Mouse (Mus musculus): Measurements from ENCODE around the gene Zcchc14. TPM values are rescaled to one million over a fixed set of nuclear protein-coding genes. Genes with fewer than 3 reads are reported as not detected.

The Zcchc14 gene
- total RNA-seq, 1 experiment from 2014 or later, result not detected

DNA sequence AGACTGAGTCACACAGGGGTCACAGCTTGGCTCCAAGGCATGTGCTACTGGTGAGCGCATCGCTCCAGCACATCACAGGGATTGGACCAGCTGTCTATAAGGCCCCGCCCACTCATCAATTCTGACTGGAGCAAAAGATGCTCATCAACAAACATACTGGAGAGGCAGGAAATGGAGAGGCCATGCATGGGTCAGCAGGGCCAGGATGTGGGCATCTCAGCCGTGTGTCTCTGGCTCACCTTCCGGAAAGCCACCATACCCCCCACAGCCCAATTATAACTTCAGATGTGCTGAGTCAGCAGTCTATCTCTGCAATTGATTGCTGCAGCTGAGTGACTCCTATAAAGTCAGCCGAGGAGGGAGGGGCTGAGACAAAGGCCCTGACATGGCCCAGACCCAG is 84.4 kb downstream of the Zcchc14 start:
- no peak for ATAC-seq (replicated peaks; ENCODE audit: insufficient number of reproducible peaks, low FRiP score, low TSS enrichment, poor library complexity, severe bottlenecking)

DNA sequence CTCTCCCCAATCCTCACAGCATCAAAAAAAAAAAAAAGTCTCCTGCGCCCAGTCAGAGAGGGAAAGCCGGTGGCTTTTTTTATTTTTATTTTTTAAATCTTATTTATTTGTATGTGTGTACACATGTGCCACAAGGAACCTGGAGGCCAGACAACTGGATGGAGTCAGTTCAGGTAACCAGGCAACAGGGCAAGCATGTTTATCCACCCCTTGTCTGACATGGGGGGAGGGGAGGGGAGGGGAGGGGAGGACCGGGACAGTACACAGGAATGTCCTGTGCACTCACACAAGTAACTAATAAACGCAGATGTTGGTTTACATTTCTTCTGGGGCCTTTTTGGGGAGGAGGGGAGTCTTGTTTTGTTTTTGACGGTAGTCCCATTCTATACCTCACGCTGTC is 89.0 kb downstream of the Zcchc14 start:
- ATAC-seq (replicated peaks; ENCODE audit: insufficient number of reproducible peaks, low FRiP score, low TSS enrichment, poor library complexity, severe bottlenecking), result no peak

- ATAC-seq (replicated peaks; ENCODE audit: insufficient number of reproducible peaks, low FRiP score, low TSS enrichment, poor library complexity, severe bottlenecking), result no peak
Observed at GRCm38 (mm10) chr8:121562941-121563351, 89.8 kb downstream of the Zcchc14 start.

DNA sequence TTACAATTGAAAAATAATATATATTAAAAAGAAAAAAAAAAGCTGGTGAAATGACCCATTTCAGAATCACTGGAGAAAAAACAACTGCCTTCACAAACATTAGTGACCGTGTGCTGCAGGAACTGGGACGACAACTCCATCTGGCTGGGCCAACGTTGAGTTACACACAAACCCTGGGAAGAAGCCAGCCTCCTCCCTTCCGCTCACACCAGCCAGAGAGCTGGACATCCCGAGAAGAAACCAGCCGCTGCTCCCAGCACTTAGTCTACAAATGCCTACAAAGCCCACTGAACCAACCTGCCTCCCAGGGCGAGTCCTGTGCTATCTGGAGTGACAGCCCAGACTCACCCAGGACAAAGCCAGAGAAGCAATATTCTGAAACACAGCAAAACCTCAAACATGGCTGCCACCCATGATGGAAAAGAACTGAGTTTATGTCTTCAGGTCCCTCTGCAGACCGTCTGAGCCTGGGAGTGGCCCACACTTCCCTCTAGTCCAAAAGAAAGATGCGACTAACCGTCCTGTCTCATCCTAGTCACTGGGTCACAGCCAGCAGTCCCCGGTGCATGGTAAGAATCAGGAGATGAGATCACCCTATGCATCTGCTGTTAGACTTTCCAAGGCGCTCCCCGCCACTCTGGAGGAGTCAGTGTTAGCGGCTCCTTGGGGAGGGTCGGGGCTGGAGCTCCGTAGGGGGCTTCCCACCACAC is 90.9 kb downstream of the Zcchc14 start:
- no peak for ATAC-seq (replicated peaks; ENCODE audit: insufficient number of reproducible peaks, low FRiP score, low TSS enrichment, poor library complexity, severe bottlenecking)

DNA sequence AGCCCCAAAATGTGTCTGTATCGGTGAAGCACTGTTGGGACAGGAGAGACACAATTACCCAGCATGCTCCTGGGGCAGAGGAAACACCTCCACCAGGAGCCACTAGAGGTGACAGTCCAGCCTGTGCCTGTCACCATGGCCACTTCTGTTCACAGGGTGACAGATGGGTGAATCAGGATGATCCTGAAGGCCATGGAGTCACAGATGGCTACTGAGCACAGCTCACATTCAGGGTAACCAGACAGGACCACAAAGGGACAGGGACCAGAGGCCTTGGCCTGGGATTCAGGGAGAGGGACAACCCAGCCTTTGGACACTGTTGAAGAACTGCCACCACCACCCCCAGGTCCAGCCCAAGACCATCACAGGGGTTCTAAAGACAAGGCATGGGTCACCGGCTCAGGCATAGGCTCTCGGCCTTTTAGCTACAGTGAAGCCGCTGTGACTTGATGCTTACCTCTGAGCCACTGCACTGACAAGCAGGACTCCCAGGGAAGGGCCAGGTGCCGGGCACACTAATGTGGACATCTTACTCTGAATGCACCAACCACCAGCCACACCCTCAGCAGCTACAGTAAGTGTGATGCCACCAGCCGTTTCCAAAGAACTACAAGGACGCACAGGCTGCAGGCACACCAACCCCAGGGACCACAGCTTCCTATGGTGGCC is 92.1 kb downstream of the Zcchc14 start:
- no peak for ATAC-seq (replicated peaks; ENCODE audit: insufficient number of reproducible peaks, low FRiP score, low TSS enrichment, poor library complexity, severe bottlenecking)

- ATAC-seq (replicated peaks; ENCODE audit: insufficient number of reproducible peaks, low FRiP score, low TSS enrichment, poor library complexity, severe bottlenecking), result no peak
Observed at GRCm38 (mm10) chr8:121559801-121560200, 92.9 kb downstream of the Zcchc14 start.

DNA sequence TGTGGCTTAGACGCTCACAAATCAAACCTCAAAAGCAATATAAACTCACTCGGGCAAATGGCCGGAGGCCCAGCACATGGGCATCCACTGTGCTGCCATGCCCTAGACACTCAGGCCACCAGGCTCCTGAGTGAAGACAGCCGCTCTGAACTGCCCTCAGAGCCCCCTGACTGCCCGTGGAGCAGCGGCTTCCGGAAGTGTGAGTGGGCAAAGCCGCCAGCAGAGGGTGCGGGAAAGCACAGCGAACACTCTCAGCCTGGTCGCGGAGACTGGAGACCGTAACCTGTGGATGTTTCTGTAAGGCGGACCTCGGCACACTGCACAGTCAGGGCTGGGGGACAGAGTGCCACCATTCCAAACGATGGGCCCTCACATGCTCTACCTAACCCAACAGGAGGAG is 94.2 kb downstream of the Zcchc14 start:
- no peak for ATAC-seq (replicated peaks; ENCODE audit: insufficient number of reproducible peaks, low FRiP score, low TSS enrichment, poor library complexity, severe bottlenecking)

- ATAC-seq (replicated peaks; ENCODE audit: insufficient number of reproducible peaks, low FRiP score, low TSS enrichment, poor library complexity, severe bottlenecking), result no peak
Observed at GRCm38 (mm10) chr8:121557746-121558145, 95.0 kb downstream of the Zcchc14 start.

GRCm38 (mm10) chr8:121553831-121554475 is 98.7 kb downstream of the Zcchc14 start:
- no peak for ATAC-seq (replicated peaks; ENCODE audit: insufficient number of reproducible peaks, low FRiP score, low TSS enrichment, poor library complexity, severe bottlenecking)

DNA sequence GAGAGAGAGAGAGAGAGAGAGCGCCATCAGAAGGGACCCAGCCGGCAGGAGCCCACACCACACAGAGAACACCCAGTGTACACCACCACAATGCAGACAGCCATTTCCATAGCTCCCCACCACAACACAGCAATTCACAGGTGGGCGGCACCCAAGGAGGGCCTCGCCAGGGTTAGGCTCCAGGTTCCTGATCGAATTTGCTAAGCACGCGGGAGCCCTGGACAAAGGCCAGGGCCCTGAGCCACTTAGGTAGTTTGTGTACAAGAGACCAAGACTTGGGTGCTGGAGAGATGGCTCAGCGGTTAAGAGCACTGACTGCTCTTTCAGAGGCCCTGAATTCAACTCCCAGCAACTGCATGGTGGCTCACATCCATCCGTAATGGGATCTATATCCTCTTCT is 100.2 kb downstream of the Zcchc14 start:
- no peak for ATAC-seq (replicated peaks; ENCODE audit: insufficient number of reproducible peaks, low FRiP score, low TSS enrichment, poor library complexity, severe bottlenecking)

GRCm38 (mm10) chr8:121551065-121551985 is 101.4 kb downstream of the Zcchc14 start:
- no peak for ATAC-seq (replicated peaks; ENCODE audit: insufficient number of reproducible peaks, low FRiP score, low TSS enrichment, poor library complexity, severe bottlenecking)

- ATAC-seq (replicated peaks; ENCODE audit: insufficient number of reproducible peaks, low FRiP score, low TSS enrichment, poor library complexity, severe bottlenecking), result no peak
Observed at GRCm38 (mm10) chr8:121550056-121550455, 102.6 kb downstream of the Zcchc14 start.

Other genes with a start within 250 kb of the Zcchc14 start
- not detected in 3 replicates for gene 1700018B08Rik, start 108.6 kb downstream of the Zcchc14 start, total RNA-seq (2017)
- gene Fbxo31, start 74.1 kb downstream of the Zcchc14 start, total RNA-seq (2017), result 3.8 to 7.4 TPM (median 5.3 TPM) in 3 replicates
- 141 to 166 TPM (median 161 TPM) in 3 replicates for gene Map1lc3b, start 62.5 kb downstream of the Zcchc14 start, total RNA-seq (2017)
- not detected in 3 replicates for gene Jph3, start 76.7 kb upstream of the Zcchc14 start, total RNA-seq (2017)
- gene Klhdc4, start 176.7 kb upstream of the Zcchc14 start, total RNA-seq (2017), result 32.3 to 53.1 TPM (median 45.2 TPM) in 3 replicates

All from monocyte, adult 5-6 weeks (primary cell).